Mouse (Mus musculus) spleen, adult 12 weeks (tissue): ENCODE data around the gene Vps18.

Experiments
- DNase-seq: peaks from one replicate; pipeline ENCODE4 v3.0.0; 2022; ENCODE audit warnings: low spot score

Vps18 gene

GRCm38 (mm10) chr2:119322587-119323300 lies 34.2 kb downstream of the Vps18 start:
- DNase-seq: no peak

- DNase-seq: no peak
These were observed 35.5 kb downstream of the Vps18 start for GRCm38 (mm10) chr2:119323866-119324575.

- DNase-seq: no peak
These were observed 36.2 kb downstream of the Vps18 start for GRCm38 (mm10) chr2:119324576-119325318.

GRCm38 (mm10) chr2:119325568-119326143 lies 37.1 kb downstream of the Vps18 start, which contains the start of gene Dll4:
TSS of gene Dll4 (plus strand) at chr2:119325784.
- no peak for DNase-seq

- DNase-seq: no peak
These were observed 37.9 kb downstream of the Vps18 start for GRCm38 (mm10) chr2:119326161-119327101.

GRCm38 (mm10) chr2:119327102-119327480 lies 38.6 kb downstream of the Vps18 start:
- DNase-seq: no peak

GRCm38 (mm10) chr2:119327942-119328526 lies 39.5 kb downstream of the Vps18 start:
- DNase-seq: no peak

- DNase-seq: no peak
These were observed 40.0 kb downstream of the Vps18 start for GRCm38 (mm10) chr2:119328546-119328945.

- no peak for DNase-seq
These were observed 40.7 kb downstream of the Vps18 start for GRCm38 (mm10) chr2:119329123-119329817.

- DNase-seq: no peak
These were observed 42.3 kb downstream of the Vps18 start for GRCm38 (mm10) chr2:119330795-119331194.

- no peak for DNase-seq
These were observed 43.7 kb downstream of the Vps18 start for GRCm38 (mm10) chr2:119332177-119332661.

GRCm38 (mm10) chr2:119334135-119334534 lies 45.6 kb downstream of the Vps18 start:
- DNase-seq: no peak

- no peak for DNase-seq
These were observed 46.5 kb downstream of the Vps18 start for GRCm38 (mm10) chr2:119334964-119335525.

- DNase-seq: no peak
These were observed 47.0 kb downstream of the Vps18 start for GRCm38 (mm10) chr2:119335535-119335934.

- no peak for DNase-seq
These were observed 47.5 kb downstream of the Vps18 start for GRCm38 (mm10) chr2:119336002-119336401.

GRCm38 (mm10) chr2:119336470-119336869 lies 47.9 kb downstream of the Vps18 start:
- DNase-seq: no peak

GRCm38 (mm10) chr2:119337425-119338265 lies 49.1 kb downstream of the Vps18 start:
- DNase-seq: peak; percentile 72

- no peak for DNase-seq
These were observed 56.1 kb downstream of the Vps18 start for GRCm38 (mm10) chr2:119344537-119345138.
